Mouse (Mus musculus) brain, embryonic 14.5 days (tissue): ENCODE data around the gene Hspa1l.
"Not testable (repeated sequence)": the region's sequence is repeated elsewhere in the genome, so short reads cannot be mapped to it uniquely, and the experiment has no call there.

Experiments
- CTCF ChIP-seq: fragments of 200-500 bp; IDR thresholded peaks from 2 replicates; pipeline ENCODE4 v1.5.1; 2012; ENCODE audit warnings: inconsistent platforms, mild to moderate bottlenecking, moderate library complexity, borderline replicate concordance; ENCODE audit not compliant: insufficient read depth, insufficient read length; ENCODE audit errors: extremely low read depth
- POLR2A ChIP-seq: fragments of 200-500 bp; IDR thresholded peaks from 2 replicates; pipeline ENCODE4 v1.6.1; 2012; ENCODE audit warnings: mild to moderate bottlenecking, inconsistent platforms, borderline replicate concordance; ENCODE audit not compliant: poor library complexity, insufficient read depth, insufficient read length, severe bottlenecking; ENCODE audit errors: extremely low read depth

DNA sequence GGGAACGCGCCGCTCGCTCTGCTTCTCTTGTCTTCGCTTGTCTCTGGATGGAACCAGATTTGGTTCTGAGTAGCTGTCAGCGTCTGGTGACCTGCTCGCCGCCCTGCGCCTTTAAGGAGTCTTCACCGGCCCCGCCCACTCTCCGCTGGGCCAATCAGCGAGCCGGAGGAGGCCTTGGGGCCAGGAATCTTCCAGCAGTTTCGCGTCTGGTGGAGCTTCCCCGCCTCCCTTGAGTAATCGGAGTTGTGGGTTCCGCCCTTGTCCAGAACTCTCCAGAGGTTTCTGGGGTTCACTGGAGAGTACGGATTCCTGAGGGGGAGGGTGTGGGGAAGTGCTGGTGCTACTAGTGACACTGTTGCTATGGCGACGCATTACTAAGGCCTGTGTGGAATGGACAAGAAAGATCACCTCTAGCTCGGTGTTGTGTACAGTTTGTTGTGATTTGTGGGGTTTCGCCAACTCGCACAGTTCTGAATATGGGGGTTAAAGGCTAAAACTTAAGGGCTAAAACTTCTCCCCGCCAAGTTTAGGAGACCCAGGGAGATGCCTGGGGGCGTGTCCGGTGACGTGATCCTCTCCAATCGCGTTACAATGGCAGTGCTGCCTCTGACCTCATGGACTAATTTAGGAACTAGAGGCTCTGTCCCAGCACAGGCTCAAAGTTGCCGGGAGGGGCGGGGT is at the start of gene Hspa1l, which contains the start of gene Hspa1a:
- TF ChIP-seq CTCF, POLR2A: not testable (repeated sequence)
